Mouse (Mus musculus) neural tube, embryonic 12.5 days (tissue): ENCODE measurements around the gene Rap1gap. TPM values are rescaled to one million over a fixed set of nuclear protein-coding genes. Genes with fewer than 3 reads are reported as not detected.

Experiments
- ATAC-seq: fragments of 200-750 bp; cut with Nextera tagmentation; 2 replicates; pipeline ENCODE4 v1.8.0; 2017; ENCODE audit warnings: low read depth, mild to moderate bottlenecking, moderate TSS enrichment, moderate library complexity; ENCODE audit not compliant: low FRiP score
- H3K27ac ChIP-seq: fragments of 300-500 bp; sonication (generic); 2 replicates; pipeline ENCODE4 v1.5.1; 2016
- H3K27me3 ChIP-seq: fragments of 300-500 bp; sonication (generic); replicated peaks from 2 replicates; pipeline ENCODE4 v1.6.1; 2016; ENCODE audit warnings: mild to moderate bottlenecking
- H3K36me3 ChIP-seq: fragments of 300-500 bp; sonication (generic); 2 replicates; pipeline ENCODE4 v1.6.1; 2016; ENCODE audit warnings: mild to moderate bottlenecking
- H3K4me1 ChIP-seq: fragments of 300-500 bp; sonication (generic); 2 replicates; pipeline ENCODE4 v1.6.1; 2016
- H3K4me2 ChIP-seq: fragments of 300-500 bp; sonication (generic); replicated peaks from 2 replicates; pipeline ENCODE4 v1.6.1; 2016; ENCODE audit warnings: mild to moderate bottlenecking
- H3K4me3 ChIP-seq: fragments of 300-500 bp; sonication (generic); 2 replicates; pipeline ENCODE4 v1.5.1; 2016
- H3K9ac ChIP-seq: fragments of 300-500 bp; sonication (generic); 2 replicates; pipeline ENCODE4 v1.6.1; 2016; ENCODE audit warnings: mild to moderate bottlenecking
- H3K9me3 ChIP-seq: fragments of 300-500 bp; sonication (generic); 2 replicates; pipeline ENCODE4 v1.6.1; 2016; ENCODE audit warnings: mild to moderate bottlenecking
- WGBS: fragments of 180-500 bp; shearing (Covaris S2); methylation state at CpG from one replicate; pipeline ENCODE4 v1.1.7; 2016; 5-methylcytosine and 5-hydroxymethylcytosine counted together
- polyA plus RNA-seq: library from polyadenylated mRNA; unstranded; fragments of >200 nt; fragmentation: Nextera tagmentation; extraction: Ambion mirVana; gene quantifications from 2 replicates; pipeline ENCODE4 v1.2.1, GENCODE M21; 2016

The Rap1gap gene
- polyA plus RNA-seq, 1 experiment from 2014 or later: 24.7 TPM

DNA sequence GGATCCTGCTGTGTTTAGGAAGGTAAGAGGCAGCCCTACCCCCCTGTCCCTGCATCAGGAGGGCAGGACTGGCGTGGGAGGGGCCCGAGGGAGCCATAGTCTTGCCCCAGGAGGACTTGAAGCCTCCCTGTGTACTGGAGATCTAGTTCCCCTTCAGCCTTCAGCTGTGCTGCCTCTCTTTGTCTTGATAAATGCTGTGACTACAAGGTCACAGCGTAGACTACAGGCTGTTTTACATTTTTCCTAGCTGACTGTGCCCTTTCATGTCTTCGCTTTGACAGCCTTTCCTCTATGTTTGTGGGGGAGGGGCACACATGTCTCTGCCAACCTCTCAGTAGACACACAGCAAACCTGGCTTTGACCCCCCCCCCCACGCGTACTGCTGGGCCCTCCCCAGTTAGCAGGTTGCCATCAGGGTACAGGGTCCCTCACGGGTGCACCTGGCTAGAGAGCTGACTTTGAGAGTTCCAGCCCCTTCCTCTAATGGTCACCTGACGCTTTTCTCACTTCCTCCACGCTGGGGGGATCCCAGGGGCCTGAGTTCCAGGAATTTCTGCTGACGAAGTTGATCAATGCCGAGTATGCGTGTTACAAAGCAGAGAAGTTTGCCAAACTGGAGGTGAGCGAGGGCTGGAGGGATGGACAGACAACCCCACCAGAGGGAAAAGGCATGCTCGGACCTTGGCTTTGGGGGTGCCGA is 55.0 kb downstream of the Rap1gap start:
- Histone ChIP-seq H3K27ac (0 out of 2 replicates have a peak overlapping the region, but pooled peaks have one; percentile 17), H3K36me3 (no peaks in the 10 kb centered on the region), H3K4me2 (peak overlapping the region; percentile 35), H3K27me3 (peaks cover 28% of the 10 kb centered on the region), H3K4me1 (peaks cover 22% of the 10 kb centered on the region), H3K9me3 (no peaks in the 10 kb centered on the region), H3K4me3 (no peak overlapping the region), H3K9ac (0 out of 2 replicates have a peak overlapping the region, but pooled peaks have one; percentile 33)
- 32% methylated on average over 15 of the region's 15 CpGs for WGBS
- ATAC-seq: 0 out of 2 replicates have a peak, but pooled peaks have one; percentile 43

- H3K27me3 ChIP-seq: peaks cover 25% of the 10 kb centered on the region
- H3K4me3 ChIP-seq: no peak overlapping the region
- H3K27ac ChIP-seq: no peak overlapping the region
- no peak for ATAC-seq
- 90% methylated on average over 15 of the region's 15 CpGs for WGBS
- peaks cover 22% of the 10 kb centered on the region for H3K4me1 ChIP-seq
- H3K9me3 ChIP-seq: no peaks in the 10 kb centered on the region
- no peaks in the 10 kb centered on the region for H3K36me3 ChIP-seq
- no peak overlapping the region for H3K9ac ChIP-seq
- no peak overlapping the region for H3K4me2 ChIP-seq
Measured at GRCm38 (mm10) chr4:137721563-137721962, 57.0 kb downstream of the Rap1gap start.

- 93% methylated on average over 3 of the region's 3 CpGs for WGBS
- Histone ChIP-seq H3K4me2 (no peak overlapping the region), H3K9me3 (no peaks in the 10 kb centered on the region), H3K27ac (no peak overlapping the region), H3K27me3 (peaks cover 19% of the 10 kb centered on the region), H3K4me1 (peaks cover 28% of the 10 kb centered on the region), H3K4me3 (no peak overlapping the region), H3K36me3 (no peaks in the 10 kb centered on the region), H3K9ac (no peak overlapping the region)
- no peak for ATAC-seq
Measured at GRCm38 (mm10) chr4:137722230-137722629, 57.7 kb downstream of the Rap1gap start.

DNA sequence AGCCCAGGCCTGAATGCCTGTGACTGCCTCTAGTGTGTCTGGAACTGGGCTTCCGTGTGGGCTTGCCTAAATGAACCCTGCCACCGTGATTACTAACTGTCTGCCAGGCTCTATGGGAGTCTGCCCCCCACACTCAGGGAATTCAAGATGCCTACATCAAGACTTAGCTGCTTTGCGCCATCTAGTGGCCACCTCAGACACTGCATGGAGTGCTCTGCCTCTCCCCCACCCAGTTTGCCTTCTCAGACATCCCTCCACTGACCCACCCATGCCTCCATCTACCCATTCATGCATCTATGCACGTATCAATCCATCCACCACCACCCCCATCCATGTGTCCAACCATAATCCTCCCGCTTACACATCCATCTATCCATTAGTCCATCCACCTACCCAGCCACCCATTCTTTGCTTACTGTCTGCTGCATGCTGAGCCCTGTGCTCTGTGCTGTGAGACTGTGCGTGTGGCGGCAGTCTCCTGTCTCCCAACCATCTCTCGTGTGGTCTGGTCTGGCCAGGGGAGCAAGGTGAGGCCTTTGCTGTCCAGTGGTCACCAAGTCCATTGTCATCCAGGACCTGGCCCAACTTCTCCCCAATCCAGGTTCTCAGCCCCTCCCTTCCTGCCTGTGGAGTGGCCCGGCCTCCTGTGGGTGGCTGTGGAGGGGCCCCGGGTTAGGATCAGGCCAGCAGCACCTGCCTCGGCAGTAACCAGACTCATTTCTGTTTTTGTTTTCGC is 58.3 kb downstream of the Rap1gap start:
- no peak; the same call in 1 of the 2 replicates for ATAC-seq
- Histone ChIP-seq H3K27ac (no peak overlapping the region), H3K9ac (no peak overlapping the region; the same call in 1 of the 2 replicates), H3K4me3 (no peak overlapping the region), H3K36me3 (no peaks in the 10 kb centered on the region), H3K4me2 (peak overlapping the region; percentile 44; the same call in 1 of the 2 replicates), H3K27me3 (peaks cover 22% of the 10 kb centered on the region), H3K4me1 (peaks cover 34% of the 10 kb centered on the region), H3K9me3 (no peaks in the 10 kb centered on the region)
- WGBS: 26% methylated on average over 12 of the region's 12 CpGs

GRCm38 (mm10) chr4:137723527-137723926 is 59.0 kb downstream of the Rap1gap start:
- peak overlapping the region; percentile 44 for H3K4me2 ChIP-seq
- H3K4me1 ChIP-seq: peaks cover 40% of the 10 kb centered on the region
- no peak overlapping the region for H3K27ac ChIP-seq
- H3K9ac ChIP-seq: peak overlapping the region; percentile 38; the same call in 1 of the 2 replicates
- ATAC-seq: no peak
- 52% methylated on average over 25 of the region's 25 CpGs for WGBS
- H3K9me3 ChIP-seq: no peaks in the 10 kb centered on the region
- no peaks in the 10 kb centered on the region for H3K36me3 ChIP-seq
- H3K27me3 ChIP-seq: peaks cover 27% of the 10 kb centered on the region
- H3K4me3 ChIP-seq: no peak overlapping the region

- WGBS: 43% methylated on average over 11 of the region's 11 CpGs
- Histone ChIP-seq H3K9me3 (no peaks in the 10 kb centered on the region), H3K27me3 (peaks cover 33% of the 10 kb centered on the region), H3K9ac (peak overlapping the region; percentile 38; the same call in 1 of the 2 replicates), H3K4me1 (peaks cover 40% of the 10 kb centered on the region), H3K36me3 (no peaks in the 10 kb centered on the region), H3K4me2 (peak overlapping the region; percentile 44; the same call in 1 of the 2 replicates), H3K4me3 (no peak overlapping the region), H3K27ac (no peak overlapping the region)
- ATAC-seq: no peak
Measured at GRCm38 (mm10) chr4:137724212-137724611, 59.7 kb downstream of the Rap1gap start.

DNA sequence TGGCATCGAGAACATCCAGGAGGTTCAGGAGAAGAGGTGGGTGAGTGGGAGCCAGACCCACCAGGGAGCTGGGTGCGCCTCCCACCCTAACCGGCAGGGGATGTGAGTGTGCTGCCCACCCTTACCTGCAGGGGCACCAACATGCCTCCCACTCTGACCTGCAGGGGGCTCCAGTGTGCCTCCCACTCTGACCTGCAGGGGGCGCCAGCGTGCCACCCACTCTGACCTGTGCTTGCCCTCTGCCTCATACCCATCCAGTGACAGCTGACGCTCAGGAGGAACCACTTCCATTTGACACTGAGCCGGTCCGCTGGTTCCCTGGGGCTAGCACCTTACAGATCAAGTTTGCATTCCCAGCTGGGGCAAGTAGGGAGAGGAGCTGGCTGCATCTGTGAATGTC is 60.2 kb downstream of the Rap1gap start:
- WGBS: 53% methylated on average over 8 of the region's 8 CpGs
- Histone ChIP-seq H3K4me1 (peaks cover 38% of the 10 kb centered on the region), H3K27me3 (peaks cover 37% of the 10 kb centered on the region), H3K27ac (no peak overlapping the region), H3K9me3 (no peaks in the 10 kb centered on the region), H3K4me2 (no peak overlapping the region), H3K4me3 (no peak overlapping the region), H3K9ac (no peak overlapping the region), H3K36me3 (no peaks in the 10 kb centered on the region)
- no peak for ATAC-seq

GRCm38 (mm10) chr4:137725541-137726145 is 61.1 kb downstream of the Rap1gap start:
- H3K4me3 ChIP-seq: no peak overlapping the region
- ATAC-seq: no peak
- 73% methylated on average over 13 of the region's 13 CpGs for WGBS

DNA sequence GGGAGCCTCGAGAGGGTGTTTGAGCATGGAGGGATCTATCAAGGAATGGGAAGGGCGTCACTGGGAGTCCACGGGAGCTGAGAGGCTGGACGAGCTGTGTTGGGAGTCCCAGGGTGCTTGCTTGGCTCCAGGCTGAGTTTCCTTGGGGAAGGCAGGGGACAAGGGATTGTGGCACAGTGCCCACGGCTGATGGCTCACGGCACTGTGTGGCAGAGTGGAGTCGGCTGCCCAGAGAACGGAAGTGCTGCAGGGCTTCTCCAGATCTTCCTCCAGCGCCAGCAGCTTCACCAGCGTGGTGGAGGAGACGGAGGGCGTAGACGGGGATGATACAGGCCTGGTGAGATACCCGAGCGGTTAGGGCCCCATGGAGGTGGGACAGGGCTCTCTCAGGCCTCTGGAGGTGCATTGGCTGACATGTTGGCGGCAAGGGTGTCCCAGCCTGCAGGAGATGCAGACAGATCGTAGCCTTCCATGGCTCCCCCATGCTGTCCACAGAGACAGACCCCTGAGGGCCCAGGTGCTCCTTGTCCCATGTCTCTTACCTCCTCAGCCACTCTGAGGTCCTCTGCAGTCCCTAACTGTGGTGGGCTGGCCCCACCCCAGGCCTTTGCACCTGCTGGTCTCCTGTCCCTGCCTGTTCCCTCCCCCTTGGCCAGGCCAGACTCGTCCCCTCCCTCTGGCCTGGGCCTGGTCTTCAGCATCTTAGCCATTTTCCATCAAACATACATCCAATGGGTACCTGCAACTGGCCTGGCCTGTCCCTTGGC is 62.4 kb downstream of the Rap1gap start:
- H3K27ac ChIP-seq: no peak overlapping the region
- H3K4me1 ChIP-seq: peaks cover 37% of the 10 kb centered on the region
- H3K9ac ChIP-seq: 0 out of 2 replicates have a peak overlapping the region, but pooled peaks have one; percentile 26
- H3K27me3 ChIP-seq: peaks cover 37% of the 10 kb centered on the region
- H3K36me3 ChIP-seq: no peaks in the 10 kb centered on the region
- no peak for ATAC-seq
- WGBS: 81% methylated on average over 18 of the region's 18 CpGs
- peak overlapping the region; percentile 76 for H3K4me2 ChIP-seq
- no peaks in the 10 kb centered on the region for H3K9me3 ChIP-seq
- no peak overlapping the region for H3K4me3 ChIP-seq

More at GRCm38 (mm10) chr4:137725541-137726145, 61.1 kb downstream of the Rap1gap start:
- H3K9ac ChIP-seq: no peak overlapping the region
- H3K27me3 ChIP-seq: peaks cover 37% of the 10 kb centered on the region
- H3K4me2 ChIP-seq: no peak overlapping the region
- no peaks in the 10 kb centered on the region for H3K36me3 ChIP-seq
- H3K4me1 ChIP-seq: peaks cover 37% of the 10 kb centered on the region
- no peak overlapping the region for H3K27ac ChIP-seq
- H3K9me3 ChIP-seq: no peaks in the 10 kb centered on the region

GRCm38 (mm10) chr4:137727506-137728187 is 63.1 kb downstream of the Rap1gap start:
- 6% methylated on average over 17 of the region's 18 CpGs for WGBS
- peaks cover 37% of the 10 kb centered on the region for H3K27me3 ChIP-seq

More at GRCm38 (mm10) chr4:137727506-137728187, 63.1 kb downstream of the Rap1gap start:
- no peaks in the 10 kb centered on the region for H3K9me3 ChIP-seq
- H3K9ac ChIP-seq: 0 out of 2 replicates have a peak overlapping the region, but pooled peaks have one; percentile 26
- no peak overlapping the region for H3K4me3 ChIP-seq
- peak overlapping the region; percentile 76 for H3K4me2 ChIP-seq
- H3K4me1 ChIP-seq: peaks cover 37% of the 10 kb centered on the region
- ATAC-seq: peak; percentile 35
- H3K27ac ChIP-seq: no peak overlapping the region
- H3K36me3 ChIP-seq: no peaks in the 10 kb centered on the region
